Mouse (Mus musculus): ENCODE measurements around the gene Pex26. TPM values are rescaled to one million over a fixed set of nuclear protein-coding genes. Genes with fewer than 3 reads are reported as not detected.

Pex26 gene
- polyA plus RNA-seq, 1 experiment from 2014 or later: 12.7 TPM

GRCm38 (mm10) chr6:121145010-121145604 lies 38.4 kb upstream of the Pex26 start:
- no peak overlapping the region for H3K4me2 ChIP-seq (ENCODE audit: low read length)
- H3K4me1 ChIP-seq (ENCODE audit: control insufficient read depth, insufficient read depth, low read length): peaks cover 5% of the 10 kb centered on the region; the same call in 1 of the 2 replicates
- H3K9ac ChIP-seq (ENCODE audit: low read length): no peak overlapping the region
- H3K9me3 ChIP-seq (replicated peaks; ENCODE audit: control insufficient read depth, low read length): no peaks in the 10 kb centered on the region
- DNase-seq (ENCODE audit: low spot score) (no peak), ATAC-seq (no peak)
- H3K27me3 ChIP-seq (replicated peaks; ENCODE audit: control insufficient read depth, insufficient read depth, low read length): no peaks in the 10 kb centered on the region
- H3K36me3 ChIP-seq (ENCODE audit: control insufficient read depth, insufficient read depth, low read length): no peaks in the 10 kb centered on the region
- no peak overlapping the region for H3K27ac ChIP-seq (ENCODE audit: low read depth, low read length)
- no peak overlapping the region for H3K4me3 ChIP-seq (ENCODE audit: low read depth, low read length)
- 65% methylated on average over 13 of the region's 13 CpGs for WGBS

DNA sequence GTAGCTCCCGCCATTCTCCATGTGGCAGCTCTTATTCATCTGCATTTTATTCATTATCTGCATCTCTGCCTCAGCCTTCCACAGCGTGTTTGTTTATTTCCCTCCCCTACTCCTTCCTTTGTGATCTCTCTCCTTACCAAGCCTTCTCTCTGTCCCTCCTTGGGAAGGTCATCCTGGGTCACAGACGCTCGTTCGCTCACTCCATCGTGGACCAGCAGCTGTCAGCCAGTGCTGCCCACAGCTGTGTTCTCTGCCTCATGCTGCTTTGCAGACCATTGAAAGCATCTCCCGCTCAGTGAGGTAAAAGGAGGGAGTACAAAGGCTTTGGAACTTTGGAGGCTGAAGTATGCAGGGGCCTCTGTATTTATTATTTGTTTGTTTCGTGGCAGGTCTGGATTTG lies 37.6 kb upstream of the Pex26 start:
- WGBS: 46% methylated on average over 8 of the region's 8 CpGs
- DNase-seq (ENCODE audit: low spot score): no peak
- H3K27me3 ChIP-seq (replicated peaks; ENCODE audit: control insufficient read depth, insufficient read depth, low read length): no peaks in the 10 kb centered on the region
- ATAC-seq: no peak
- no peak overlapping the region for H3K27ac ChIP-seq (ENCODE audit: low read depth, low read length)
- peaks cover 5% of the 10 kb centered on the region; the same call in 1 of the 2 replicates for H3K4me1 ChIP-seq (ENCODE audit: control insufficient read depth, insufficient read depth, low read length)
- H3K4me2 ChIP-seq (ENCODE audit: low read length): no peak overlapping the region
- no peaks in the 10 kb centered on the region for H3K36me3 ChIP-seq (ENCODE audit: control insufficient read depth, insufficient read depth, low read length)
- no peak overlapping the region for H3K9ac ChIP-seq (ENCODE audit: low read length)
- no peaks in the 10 kb centered on the region for H3K9me3 ChIP-seq (replicated peaks; ENCODE audit: control insufficient read depth, low read length)
- no peak overlapping the region for H3K4me3 ChIP-seq (ENCODE audit: low read depth, low read length)

DNA sequence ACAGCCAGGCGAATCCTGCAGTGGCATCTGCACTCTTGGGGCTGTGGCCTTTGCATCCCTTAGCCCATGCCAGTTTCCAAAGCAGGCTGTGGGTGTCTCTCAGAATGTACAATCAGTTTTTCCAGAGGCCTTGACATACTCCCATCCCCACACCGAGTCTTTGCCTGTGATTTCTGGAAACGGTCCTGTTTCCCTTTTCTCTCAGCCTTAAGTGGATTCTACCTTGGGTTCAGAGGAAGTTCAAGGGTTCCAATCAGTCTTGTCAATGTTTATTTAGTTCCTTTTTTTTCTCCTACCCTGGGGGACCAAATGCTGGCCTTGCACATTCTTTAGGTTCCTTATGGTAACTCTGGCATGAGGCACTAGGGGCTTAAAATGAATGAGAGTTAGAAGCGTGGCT lies 36.7 kb upstream of the Pex26 start:
- ATAC-seq: no peak
- no peak overlapping the region for H3K27ac ChIP-seq (ENCODE audit: low read depth, low read length)
- 66% methylated on average over 4 of the region's 4 CpGs for WGBS

GRCm38 (mm10) chr6:121148360-121148759 lies 35.1 kb upstream of the Pex26 start:
- no peak overlapping the region for H3K4me3 ChIP-seq (ENCODE audit: low read depth, low read length)
- no peak overlapping the region for H3K9ac ChIP-seq (ENCODE audit: low read length)
- no peak for ATAC-seq
- H3K27me3 ChIP-seq (replicated peaks; ENCODE audit: control insufficient read depth, insufficient read depth, low read length): no peaks in the 10 kb centered on the region
- no peak for DNase-seq (ENCODE audit: low spot score)
- H3K27ac ChIP-seq (ENCODE audit: low read depth, low read length): no peak overlapping the region
- no peaks in the 10 kb centered on the region for H3K9me3 ChIP-seq (replicated peaks; ENCODE audit: control insufficient read depth, low read length)
- no peaks in the 10 kb centered on the region for H3K36me3 ChIP-seq (ENCODE audit: control insufficient read depth, insufficient read depth, low read length)
- no peak overlapping the region for H3K4me2 ChIP-seq (ENCODE audit: low read length)
- H3K4me1 ChIP-seq (ENCODE audit: control insufficient read depth, insufficient read depth, low read length): peaks cover 5% of the 10 kb centered on the region; the same call in 1 of the 2 replicates
- WGBS: 54% methylated on average over 3 of the region's 3 CpGs

More for the DNA sequence above, 36.7 kb upstream of the Pex26 start:
- DNase-seq (ENCODE audit: low spot score): no peak
- H3K36me3 ChIP-seq (ENCODE audit: control insufficient read depth, insufficient read depth, low read length): no peaks in the 10 kb centered on the region
- H3K4me2 ChIP-seq (ENCODE audit: low read length): no peak overlapping the region
- H3K27me3 ChIP-seq (replicated peaks; ENCODE audit: control insufficient read depth, insufficient read depth, low read length): no peaks in the 10 kb centered on the region
- H3K9ac ChIP-seq (ENCODE audit: low read length): no peak overlapping the region
- no peak overlapping the region for H3K4me3 ChIP-seq (ENCODE audit: low read depth, low read length)
- H3K4me1 ChIP-seq (ENCODE audit: control insufficient read depth, insufficient read depth, low read length): peaks cover 5% of the 10 kb centered on the region; the same call in 1 of the 2 replicates
- no peaks in the 10 kb centered on the region for H3K9me3 ChIP-seq (replicated peaks; ENCODE audit: control insufficient read depth, low read length)

DNA sequence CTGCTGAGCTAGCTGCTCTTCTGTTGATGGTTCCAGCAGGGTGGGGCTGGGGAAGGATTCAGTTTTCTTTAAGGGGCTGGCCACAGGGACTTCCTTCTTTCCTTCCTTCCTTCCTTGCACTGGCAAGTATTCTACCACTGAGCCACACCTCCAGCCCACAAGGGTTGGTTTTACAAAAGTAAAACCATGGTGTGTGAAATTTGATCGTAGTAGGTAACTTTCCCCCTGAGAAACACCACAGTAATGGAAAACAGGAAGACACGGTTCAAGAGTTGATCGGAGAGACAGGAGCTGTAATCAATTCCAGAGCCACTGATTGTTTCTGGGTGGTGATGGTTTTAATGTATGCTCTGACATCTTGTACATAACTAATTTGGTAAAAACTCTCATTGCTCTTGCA lies 34.0 kb upstream of the Pex26 start:
- WGBS: 87% methylated on average over 3 of the region's 3 CpGs
- DNase-seq (ENCODE audit: low spot score): no peak

DNA sequence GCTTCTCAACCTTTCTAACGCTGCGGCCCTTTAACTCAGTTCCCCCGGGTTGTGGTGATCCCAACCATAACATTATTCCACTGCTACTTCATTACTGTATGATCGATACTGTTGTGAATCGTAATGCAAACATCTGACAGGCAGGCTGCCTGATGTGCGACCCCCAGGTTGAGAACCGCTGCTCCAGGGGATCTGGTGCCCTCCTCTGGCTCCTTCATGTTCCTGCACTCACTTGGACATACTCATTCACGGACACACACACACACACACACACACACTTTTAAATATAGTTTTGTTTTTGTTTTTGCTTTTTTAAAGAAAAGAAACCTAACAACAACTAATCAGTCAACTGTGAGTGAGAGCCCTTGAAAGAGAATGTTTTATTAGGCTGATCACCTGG lies 33.3 kb upstream of the Pex26 start:
- no peak overlapping the region for H3K9ac ChIP-seq (ENCODE audit: low read length)
- no peaks in the 10 kb centered on the region for H3K36me3 ChIP-seq (ENCODE audit: control insufficient read depth, insufficient read depth, low read length)
- H3K4me3 ChIP-seq (ENCODE audit: low read depth, low read length): no peak overlapping the region
- no peaks in the 10 kb centered on the region for H3K9me3 ChIP-seq (replicated peaks; ENCODE audit: control insufficient read depth, low read length)
- no peak overlapping the region for H3K27ac ChIP-seq (ENCODE audit: low read depth, low read length)
- H3K27me3 ChIP-seq (replicated peaks; ENCODE audit: control insufficient read depth, insufficient read depth, low read length): no peaks in the 10 kb centered on the region
- H3K4me1 ChIP-seq (ENCODE audit: control insufficient read depth, insufficient read depth, low read length): peaks cover 5% of the 10 kb centered on the region; the same call in 1 of the 2 replicates
- no peak overlapping the region for H3K4me2 ChIP-seq (ENCODE audit: low read length)
- no peak for DNase-seq (ENCODE audit: low spot score)
- WGBS: 95% methylated on average over 8 of the region's 8 CpGs
- no peak for ATAC-seq

More for the DNA sequence above, 34.0 kb upstream of the Pex26 start:
- H3K27me3 ChIP-seq (replicated peaks; ENCODE audit: control insufficient read depth, insufficient read depth, low read length): no peaks in the 10 kb centered on the region
- peaks cover 5% of the 10 kb centered on the region; the same call in 1 of the 2 replicates for H3K4me1 ChIP-seq (ENCODE audit: control insufficient read depth, insufficient read depth, low read length)
- no peaks in the 10 kb centered on the region for H3K36me3 ChIP-seq (ENCODE audit: control insufficient read depth, insufficient read depth, low read length)
- H3K9me3 ChIP-seq (replicated peaks; ENCODE audit: control insufficient read depth, low read length): no peaks in the 10 kb centered on the region
- ATAC-seq: no peak
- no peak overlapping the region for H3K4me3 ChIP-seq (ENCODE audit: low read depth, low read length)
- no peak overlapping the region for H3K27ac ChIP-seq (ENCODE audit: low read depth, low read length)
- no peak overlapping the region for H3K4me2 ChIP-seq (ENCODE audit: low read length)
- H3K9ac ChIP-seq (ENCODE audit: low read length): no peak overlapping the region

DNA sequence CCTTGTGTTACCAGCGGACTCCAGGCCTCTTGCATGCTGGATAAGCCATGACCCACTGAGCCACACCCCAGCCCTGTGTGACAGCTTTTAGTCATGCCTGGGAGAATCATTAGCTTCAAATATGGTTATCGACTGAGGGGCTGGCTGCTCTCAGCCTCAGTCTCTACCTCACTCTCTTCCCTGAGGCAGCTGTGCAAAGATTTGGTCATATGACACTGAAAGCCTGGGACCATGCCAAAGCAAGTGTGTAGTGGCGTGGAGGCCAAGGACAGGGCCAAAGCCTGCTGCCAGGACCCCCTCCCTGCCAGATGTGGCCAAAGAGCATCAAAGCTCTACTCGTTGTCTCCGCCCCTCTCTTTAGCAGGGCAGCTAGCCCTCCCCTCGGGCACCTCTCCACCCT lies 31.7 kb upstream of the Pex26 start:
- no peaks in the 10 kb centered on the region for H3K4me1 ChIP-seq (ENCODE audit: control insufficient read depth, insufficient read depth, low read length)
- no peak overlapping the region for H3K4me2 ChIP-seq (ENCODE audit: low read length)
- no peaks in the 10 kb centered on the region for H3K9me3 ChIP-seq (replicated peaks; ENCODE audit: control insufficient read depth, low read length)
- no peaks in the 10 kb centered on the region for H3K27me3 ChIP-seq (replicated peaks; ENCODE audit: control insufficient read depth, insufficient read depth, low read length)
- no peak for ATAC-seq
- DNase-seq (ENCODE audit: low spot score): no peak
- H3K9ac ChIP-seq (ENCODE audit: low read length): no peak overlapping the region
- H3K36me3 ChIP-seq (ENCODE audit: control insufficient read depth, insufficient read depth, low read length): no peaks in the 10 kb centered on the region
- H3K27ac ChIP-seq (ENCODE audit: low read depth, low read length): no peak overlapping the region
- 64% methylated on average over 6 of the region's 6 CpGs for WGBS
- no peak overlapping the region for H3K4me3 ChIP-seq (ENCODE audit: low read depth, low read length)

DNA sequence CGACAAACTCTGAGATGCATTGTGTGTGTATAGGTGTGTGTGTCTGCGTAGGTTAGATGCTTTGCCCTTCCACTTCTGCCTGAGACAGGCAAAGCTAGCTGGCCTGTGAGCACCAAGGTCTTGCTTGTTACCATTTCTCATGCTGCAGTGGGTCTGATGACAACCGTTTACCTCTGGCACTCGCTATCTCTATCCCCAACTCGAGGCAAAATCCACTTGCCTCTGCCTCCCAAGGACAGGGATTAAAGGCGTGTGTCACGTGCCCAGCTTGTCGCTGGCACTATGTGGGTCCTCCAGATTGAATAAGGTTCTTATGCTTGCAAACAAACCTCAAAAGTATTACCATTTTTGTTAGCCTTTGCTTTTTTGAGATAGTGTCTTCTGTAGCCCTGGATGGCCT lies 30.3 kb upstream of the Pex26 start:
- Histone ChIP-seq H3K4me2 (ENCODE audit: low read length) (no peak overlapping the region), H3K9me3 (replicated peaks; ENCODE audit: control insufficient read depth, low read length) (no peaks in the 10 kb centered on the region), H3K4me3 (ENCODE audit: low read depth, low read length) (no peak overlapping the region), H3K36me3 (ENCODE audit: control insufficient read depth, insufficient read depth, low read length) (no peaks in the 10 kb centered on the region), H3K27me3 (replicated peaks; ENCODE audit: control insufficient read depth, insufficient read depth, low read length) (no peaks in the 10 kb centered on the region), H3K4me1 (ENCODE audit: control insufficient read depth, insufficient read depth, low read length) (no peaks in the 10 kb centered on the region), H3K9ac (ENCODE audit: low read length) (no peak overlapping the region), H3K27ac (ENCODE audit: low read depth, low read length) (no peak overlapping the region)
- ATAC-seq: no peak
- 84% methylated on average over 8 of the region's 8 CpGs for WGBS
- no peak for DNase-seq (ENCODE audit: low spot score)

DNA sequence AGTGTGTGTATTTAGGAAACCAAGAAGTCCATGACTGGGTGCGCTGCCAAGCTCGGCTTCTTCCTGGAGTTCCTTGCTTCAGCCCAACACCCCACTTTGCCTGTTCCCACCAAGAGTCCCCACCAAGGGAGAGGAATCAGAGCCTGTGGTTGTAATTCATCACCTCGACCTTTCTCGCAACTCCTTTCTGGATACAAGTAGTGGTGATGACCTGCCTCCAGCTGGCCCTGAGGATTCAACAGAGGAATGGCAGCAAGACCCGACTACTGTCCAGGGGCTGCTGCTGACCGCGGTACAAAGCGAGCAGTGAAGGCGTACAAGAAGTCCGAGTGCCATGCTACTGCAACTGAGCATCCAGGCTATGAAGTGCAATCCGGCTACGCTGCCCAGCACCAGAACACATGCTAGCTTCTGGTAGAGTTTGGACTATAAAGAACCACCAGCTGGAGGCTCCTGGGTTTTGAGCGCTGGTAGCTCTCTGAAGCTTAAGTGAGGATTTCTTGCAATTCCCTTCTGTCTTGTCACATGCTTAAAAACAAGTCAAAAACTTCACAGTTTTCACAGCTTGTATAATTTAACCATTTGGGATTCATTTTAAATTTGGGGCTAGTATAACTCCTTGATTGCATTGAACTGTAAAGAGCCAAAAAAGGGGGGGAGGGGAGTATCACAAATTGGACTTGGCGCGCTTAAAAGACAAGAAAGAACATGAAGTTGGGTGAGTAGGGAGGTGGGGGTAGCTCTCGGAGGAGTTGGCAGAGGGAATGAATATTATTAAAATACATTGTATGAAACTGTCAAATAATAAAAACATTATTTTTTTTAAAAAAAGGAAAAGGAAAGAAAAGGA lies 28.8 kb upstream of the Pex26 start:
- H3K4me2 ChIP-seq (ENCODE audit: low read length): no peak overlapping the region
- no peaks in the 10 kb centered on the region for H3K9me3 ChIP-seq (replicated peaks; ENCODE audit: control insufficient read depth, low read length)
- no peaks in the 10 kb centered on the region for H3K36me3 ChIP-seq (ENCODE audit: control insufficient read depth, insufficient read depth, low read length)
- peak; percentile 43 for DNase-seq (ENCODE audit: low spot score)
- WGBS: 84% methylated on average over 16 of the region's 16 CpGs
- H3K27me3 ChIP-seq (replicated peaks; ENCODE audit: control insufficient read depth, insufficient read depth, low read length): no peaks in the 10 kb centered on the region
- no peak overlapping the region for H3K4me3 ChIP-seq (ENCODE audit: low read depth, low read length)
- no peak overlapping the region for H3K27ac ChIP-seq (ENCODE audit: low read depth, low read length)
- H3K9ac ChIP-seq (ENCODE audit: low read length): no peak overlapping the region
- no peaks in the 10 kb centered on the region for H3K4me1 ChIP-seq (ENCODE audit: control insufficient read depth, insufficient read depth, low read length)
- peak; percentile 40; the same call in 1 of the 2 replicates for ATAC-seq

All from forebrain, embryonic 14.5 days (tissue).